Mouse (Mus musculus) spleen, adult 2 months (tissue): Measurements from ENCODE around the gene Immp2l.

Source experiments
- CTCF ChIP-seq: fragments of 200-500 bp; IDR thresholded peaks from 2 replicates; pipeline ENCODE4 v1.5.1; 2011; ENCODE audit warnings: mild to moderate bottlenecking, inconsistent platforms; ENCODE audit not compliant: insufficient read depth, insufficient read length, insufficient replicate concordance; ENCODE audit errors: extremely low read depth
- POLR2A ChIP-seq: fragments of 200-500 bp; IDR thresholded peaks from 2 replicates; pipeline ENCODE4 v1.6.1; 2011; ENCODE audit warnings: low read depth, low read length, inconsistent platforms

DNA sequence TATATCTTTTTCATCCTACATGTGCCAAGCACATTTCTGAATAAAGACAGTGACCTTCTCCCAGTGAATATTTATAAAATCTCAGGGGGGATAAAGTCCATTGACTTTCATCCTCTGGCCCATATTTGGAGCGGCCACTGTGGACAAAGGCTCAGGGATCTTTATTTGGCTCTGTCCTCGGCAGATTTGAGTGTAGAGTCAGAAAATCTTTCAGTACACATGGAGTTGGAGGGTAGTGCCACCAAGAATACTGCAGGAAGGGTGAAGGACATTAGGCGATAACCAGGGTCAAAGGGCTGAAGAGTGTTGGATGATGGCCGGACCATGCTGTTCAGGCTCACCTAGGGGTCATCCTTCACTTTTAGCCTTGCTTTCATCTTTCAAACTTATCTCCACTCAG is 321.7 kb downstream of the Immp2l start:
- TF ChIP-seq CTCF (no peak), POLR2A (no peak)
